ENCODE assay signal across 7 mouse cellular contexts in the genomic region with DNA sequence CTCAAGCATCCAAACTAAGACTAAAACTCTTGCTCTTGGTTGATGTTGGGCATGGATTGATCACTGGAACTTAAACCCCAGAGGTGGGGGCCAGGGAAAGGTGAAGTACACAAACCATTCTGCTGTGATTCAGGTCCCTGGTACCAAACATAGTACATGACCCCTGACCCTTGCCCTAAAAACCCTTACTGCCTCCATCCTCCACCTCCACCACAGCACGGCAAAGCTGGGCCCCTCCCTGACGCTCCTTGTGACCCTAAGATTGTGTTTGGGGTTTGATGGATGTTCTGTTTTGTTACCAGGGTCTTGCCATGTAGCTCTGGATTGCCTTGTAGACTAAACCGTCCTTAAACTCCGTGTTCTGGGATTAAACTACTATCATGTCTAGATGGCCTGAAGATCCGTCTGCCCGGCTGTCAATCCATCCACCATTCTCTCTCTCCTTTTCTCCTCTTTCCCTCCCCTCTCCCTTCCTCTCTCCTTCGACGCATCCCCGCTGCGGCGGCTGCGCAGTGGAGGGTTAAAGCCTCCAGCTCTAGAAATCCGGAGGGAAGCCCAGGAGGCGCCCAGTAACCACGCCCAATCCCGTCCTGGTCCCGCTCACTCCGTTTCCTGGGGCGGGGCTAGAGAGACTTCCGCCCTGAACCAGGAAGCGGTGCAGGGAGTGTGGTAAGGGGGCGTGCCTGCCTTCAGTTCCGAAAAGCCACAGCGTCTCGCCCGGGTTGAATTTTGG. TPM values are rescaled to one million over a fixed set of nuclear protein-coding genes. Genes with fewer than 3 reads are reported as not detected.
DNase-seq lines count a peak whose midpoint lies in the region; ATAC-seq and TF ChIP-seq lines count a peak whose summit lies in the region.

A gene (plus strand): TSS at position 643 of the 733 bp plus-strand sequence.

- TF ChIP-seq POLR2A in heart, adult 2 months (IDR thresholded peaks at IDR 0.05; ENCODE audit: insufficient read depth, low read depth, low read length) = peak; percentile 91

- H3K27ac ChIP-seq in embryonic facial prominence, embryonic 12.5 days = peak within 1 kb of the TSS; percentile 74
- H3K27ac ChIP-seq in heart, adult 2 months = peak within 1 kb of the TSS; percentile 78
- peak within 1 kb of the TSS; percentile 63 for H3K27ac ChIP-seq in limb, embryonic 13.5 days
- peak within 1 kb of the TSS; percentile 82 for H3K27ac ChIP-seq in midbrain, embryonic 16.5 days (ENCODE audit: low read length)

- peak within 1 kb of the TSS; percentile 85 for H3K4me3 ChIP-seq in embryonic facial prominence, embryonic 12.5 days
- H3K4me3 ChIP-seq in heart, adult 2 months = peak within 1 kb of the TSS; percentile 93
- H3K4me3 ChIP-seq in limb, embryonic 13.5 days = peak within 1 kb of the TSS; percentile 92
- H3K4me3 ChIP-seq in midbrain, embryonic 16.5 days (ENCODE audit: low read depth, low read length) = peak within 1 kb of the TSS; percentile 93

- intact Hi-C loops in heart, adult 2 months (cut with DNase I) = loop anchor here (2.0 kb wide), 1 partner anchor 62 kb away; no protein-coding TSS in a partner anchor

- H3K27me3 ChIP-seq in embryonic facial prominence, embryonic 12.5 days = no peaks in the 10 kb centered on the region
- H3K27me3 ChIP-seq in heart, adult 2 months (ENCODE audit: control insufficient read depth, insufficient read depth, low read length) = no peaks in the 10 kb centered on the region
- no peaks in the 10 kb centered on the region for H3K27me3 ChIP-seq in limb, embryonic 13.5 days
- no peaks in the 10 kb centered on the region for H3K27me3 ChIP-seq in midbrain, embryonic 16.5 days (ENCODE audit: control insufficient read depth, insufficient read depth, low read depth, low read length)

- no peaks in the 10 kb centered on the region for H3K9me3 ChIP-seq in embryonic facial prominence, embryonic 12.5 days
- H3K9me3 ChIP-seq in limb, embryonic 13.5 days = no peaks in the 10 kb centered on the region
- H3K9me3 ChIP-seq in midbrain, embryonic 16.5 days (replicated peaks; ENCODE audit: control insufficient read depth, low read length, poor library complexity, severe bottlenecking) = no peaks in the 10 kb centered on the region

- H3K79me2 ChIP-seq in heart, adult 2 months (replicated peaks; ENCODE audit: control insufficient read depth, insufficient read depth, low read length) = no peaks in the 10 kb centered on the region

- peak within 1 kb of the TSS; percentile 73 for H3K9ac ChIP-seq in embryonic facial prominence, embryonic 12.5 days
- peak within 1 kb of the TSS; percentile 61 for H3K9ac ChIP-seq in heart, adult 2 months (ENCODE audit: low read depth, low read length)
- H3K9ac ChIP-seq in limb, embryonic 13.5 days = peak within 1 kb of the TSS; percentile 85
- peak within 1 kb of the TSS; percentile 75 for H3K9ac ChIP-seq in midbrain, embryonic 16.5 days (ENCODE audit: low read depth, low read length)

- H3K4me1 ChIP-seq in embryonic facial prominence, embryonic 12.5 days = peaks cover 31% of the 10 kb centered on the region
- peaks cover 10% of the 10 kb centered on the region for H3K4me1 ChIP-seq in heart, adult 2 months (ENCODE audit: control insufficient read depth, insufficient read depth, low read length)
- peaks cover 31% of the 10 kb centered on the region for H3K4me1 ChIP-seq in limb, embryonic 13.5 days
- peaks cover 27% of the 10 kb centered on the region for H3K4me1 ChIP-seq in midbrain, embryonic 16.5 days (ENCODE audit: control insufficient read depth, insufficient read depth, low read length)

- 0 out of 2 replicates have a peak, but pooled peaks have one; percentile 45 for TF ChIP-seq EP300 in heart, adult 2 months (IDR thresholded peaks at IDR 0.05; ENCODE audit: insufficient read depth, low read depth, low read length)

- peak; percentile 88 for ATAC-seq in embryonic facial prominence, embryonic 12.5 days (ENCODE audit: insufficient number of reproducible peaks, insufficient read depth, low FRiP score, low TSS enrichment)
- peak; percentile 94 for ATAC-seq in limb, embryonic 13.5 days (ENCODE audit: low FRiP score, low read depth)
- ATAC-seq in midbrain, embryonic 16.5 days = peak; percentile 97

- no peaks in the 10 kb centered on the region; the same call in 1 of the 2 replicates for H3K36me3 ChIP-seq in embryonic facial prominence, embryonic 12.5 days
- H3K36me3 ChIP-seq in heart, adult 2 months (ENCODE audit: control insufficient read depth, insufficient read depth, low read length) = no peaks in the 10 kb centered on the region
- H3K36me3 ChIP-seq in limb, embryonic 13.5 days = peaks cover 5% of the 10 kb centered on the region; the same call in 1 of the 2 replicates
- no peaks in the 10 kb centered on the region for H3K36me3 ChIP-seq in midbrain, embryonic 16.5 days (ENCODE audit: control insufficient read depth, insufficient read depth, low read length)

- peak; percentile 93 for DNase-seq in adrenal gland, postnatal 25 days
- peak; percentile 96 to 97 for DNase-seq in heart, adult 2 months
- peak; percentile 95 to 97 for DNase-seq in kidney, adult 8-10 months
- DNase-seq in spleen, postnatal 10 days (ENCODE audit: low spot score in 2 of 2) = peak; percentile 88 to 93

- H3K4me2 ChIP-seq in embryonic facial prominence, embryonic 12.5 days (replicated peaks) = peak within 1 kb of the TSS; percentile 92
- peak within 1 kb of the TSS; percentile 87 for H3K4me2 ChIP-seq in limb, embryonic 13.5 days (replicated peaks)
- peak within 1 kb of the TSS; percentile 96 for H3K4me2 ChIP-seq in midbrain, embryonic 16.5 days (ENCODE audit: low read length)

- WGBS in embryonic facial prominence, embryonic 12.5 days = 1% methylated on average over 26 of the region's 26 CpGs
- WGBS in heart, adult 2 months = under 1% methylated on average over 26 of the region's 26 CpGs
- 1% methylated on average over 26 of the region's 26 CpGs for WGBS in limb, embryonic 13.5 days
- WGBS in midbrain, embryonic 16.5 days = 2% methylated on average over 26 of the region's 26 CpGs

- TF ChIP-seq CTCF in heart, adult 2 months (IDR thresholded peaks at IDR 0.05) = no peak

RNA-seq across cellular contexts. Expression of the gene that starts here (rescaled TPM):
- total RNA-seq in adrenal gland, postnatal 25 days (2021) = 11.4 and 11.5 TPM in 2 replicates
- polyA plus RNA-seq in embryonic facial prominence, embryonic 12.5 days (2016; fragmentation: Nextera tagmentation; extraction: Ambion mirVana) = 10.3 and 10.7 TPM in 2 replicates
- 1 to 10 TPM; 1.9 to 2.7 TPM for total RNA-seq in heart, adult 2 months (2021)
- 2.3 and 3.3 TPM in 2 replicates for polyA plus RNA-seq in heart, adult 2 months (2012; rRNA removed)
- polyA plus RNA-seq in limb, embryonic 13.5 days (2015; fragmentation: Nextera tagmentation; extraction: Ambion mirVana) = 9.3 and 10.2 TPM in 2 replicates
- 19.6 and 23.1 TPM in 2 replicates for polyA plus RNA-seq in midbrain, embryonic 16.5 days (2015; fragmentation: Nextera tagmentation; extraction: Ambion mirVana)

Comparison
In these comparisons a context has a peak if more than half of its experiments do, and no peak if none do; other contexts are left out.
1. Peak in every context shown above with its lines: DNase-seq, ATAC-seq, H3K4me3 ChIP-seq and H3K27ac ChIP-seq.